Mouse (Mus musculus) fibroblast of lung, adult 2 months (primary cell): ENCODE measurements around the gene Pla2g15.
A peak's percentile ranks its signal among the peaks of the same experiment; 100 is the strongest.
"Not testable (repeated sequence)": the region's sequence is repeated elsewhere in the genome, so short reads cannot be mapped to it uniquely, and the experiment has no call there.

Source experiments
- DNase-seq: peaks from one replicate; pipeline ENCODE4 v3.0.0-alpha.2; 2011; ENCODE audit warnings: low read depth

The Pla2g15 gene

GRCm38 (mm10) chr8:106169017-106169933 lies 19.1 kb downstream of the Pla2g15 start:
- DNase-seq: no peak

GRCm38 (mm10) chr8:106169934-106170480 lies 19.8 kb downstream of the Pla2g15 start:
- DNase-seq: no peak

GRCm38 (mm10) chr8:106173566-106173965 lies 23.4 kb downstream of the Pla2g15 start:
- DNase-seq: no peak

GRCm38 (mm10) chr8:106176891-106177290 lies 26.7 kb downstream of the Pla2g15 start:
- no peak for DNase-seq

- no peak for DNase-seq
Measured at GRCm38 (mm10) chr8:106177594-106177993, 27.4 kb downstream of the Pla2g15 start.

- DNase-seq: no peak
Measured at GRCm38 (mm10) chr8:106178428-106178827, 28.2 kb downstream of the Pla2g15 start.

- peak; percentile 93 for DNase-seq
Measured at GRCm38 (mm10) chr8:106185628-106186270, 35.5 kb downstream of the Pla2g15 start.

- DNase-seq: no peak
Measured at GRCm38 (mm10) chr8:106186394-106186793, 36.2 kb downstream of the Pla2g15 start.

- no peak for DNase-seq
Measured at GRCm38 (mm10) chr8:106189162-106189561, 39.0 kb downstream of the Pla2g15 start.

- no peak for DNase-seq
Measured at GRCm38 (mm10) chr8:106191639-106192038, 41.4 kb downstream of the Pla2g15 start.

- no peak for DNase-seq
Measured at GRCm38 (mm10) chr8:106193162-106193561, 43.0 kb downstream of the Pla2g15 start.

GRCm38 (mm10) chr8:106194062-106194461 lies 43.9 kb downstream of the Pla2g15 start:
- DNase-seq: no peak

GRCm38 (mm10) chr8:106198741-106199140 lies 48.5 kb downstream of the Pla2g15 start:
- peak; percentile 49 for DNase-seq

- not testable (repeated sequence) for DNase-seq
Measured at GRCm38 (mm10) chr8:106199596-106199995, 49.4 kb downstream of the Pla2g15 start.

GRCm38 (mm10) chr8:106210035-106210731 lies 60.0 kb downstream of the Pla2g15 start:
- DNase-seq: peak; percentile 15

- DNase-seq: peak; percentile 78
Measured at GRCm38 (mm10) chr8:106210821-106211345, 60.7 kb downstream of the Pla2g15 start, which contains the start of the genes Slc7a6os and Prmt7. Slc7a6os (minus strand) TSS chr8:106210935. Prmt7 (plus strand) TSS chr8:106210936.

GRCm38 (mm10) chr8:106211421-106211820 lies 61.2 kb downstream of the Pla2g15 start:
- DNase-seq: no peak

- DNase-seq: no peak
Measured at GRCm38 (mm10) chr8:106213959-106214358, 63.8 kb downstream of the Pla2g15 start.
